Mouse (Mus musculus) gastrocnemius, adult 18-20 months (tissue): ENCODE results near the gene Tppp3. TPM values are rescaled to one million over a fixed set of nuclear protein-coding genes. Genes with fewer than 3 reads are reported as not detected.

Source experiments
- DNase-seq: peaks from one replicate; pipeline ENCODE4 v3.0.0; 2021; ENCODE audit warnings: low spot score
- long read RNA-seq, 2 experiments: library from polyadenylated mRNA; stranded (forward); transcript quantifications; one replicate each; pipeline ENCODE4 v2.0.0; 2021
- total RNA-seq, 2 experiments: library from RNA; stranded (reverse); gene quantifications; 2 replicates each; pipeline ENCODE4 v1.2.3; 2021

The Tppp3 gene
- 10 to 100 TPM; 47.9 to 56.7 TPM for total RNA-seq
- long read RNA-seq, experiment 1, transcript Tppp3-201 (4 exons, 1,127 nt): major isoform, 15 of 17 reads
- long read RNA-seq, experiment 1, partial matches to known transcripts: 0 of 17 reads
- long read RNA-seq, experiment 1, other reads (novel, unspliced or antisense): 1 of 17 reads
- long read RNA-seq, experiment 2, transcript Tppp3-201 (4 exons, 1,127 nt): major isoform, 14 of 16 reads
- long read RNA-seq, experiment 2, partial matches to known transcripts: 0 of 16 reads
- long read RNA-seq, experiment 2, other reads (novel, unspliced or antisense): 0 of 16 reads

DNA sequence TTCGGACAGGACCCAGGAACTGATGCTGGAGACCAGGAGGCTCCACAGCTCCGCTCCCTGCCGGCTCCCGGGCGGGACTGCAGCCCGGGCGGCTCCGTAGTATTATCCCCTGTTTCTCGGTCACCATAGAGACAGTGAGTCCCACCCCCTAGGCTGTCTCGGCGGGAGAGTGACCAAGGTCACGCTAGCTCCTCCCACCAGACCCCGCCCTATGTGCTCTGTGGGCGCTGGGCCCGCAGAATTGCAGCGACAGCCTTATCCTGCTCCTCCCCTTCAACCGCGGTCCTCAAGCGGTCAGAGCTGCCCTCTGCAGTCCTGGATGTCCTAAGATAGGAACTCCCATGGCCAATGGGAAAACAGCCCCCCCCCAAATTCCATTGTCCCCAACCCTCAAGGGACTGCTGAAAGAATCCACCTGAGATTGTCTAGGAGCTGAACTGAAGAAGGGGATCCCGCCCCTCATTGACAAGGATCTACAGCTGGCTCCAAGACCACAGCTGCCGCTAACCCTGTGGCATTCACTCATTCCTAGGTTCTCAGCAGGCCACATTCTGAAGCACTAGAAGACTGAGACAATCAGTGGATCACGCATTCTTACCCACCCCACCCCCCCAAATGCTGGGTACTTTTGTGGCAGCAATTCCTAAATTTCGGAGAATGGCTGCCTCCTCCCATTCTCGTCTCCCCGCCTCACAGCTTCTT is at the start of gene Tppp3:
Gene Tppp3 (minus strand): TSS at position 213 of the 702 bp plus-strand sequence.
- DNase-seq: peak; percentile 98

DNA sequence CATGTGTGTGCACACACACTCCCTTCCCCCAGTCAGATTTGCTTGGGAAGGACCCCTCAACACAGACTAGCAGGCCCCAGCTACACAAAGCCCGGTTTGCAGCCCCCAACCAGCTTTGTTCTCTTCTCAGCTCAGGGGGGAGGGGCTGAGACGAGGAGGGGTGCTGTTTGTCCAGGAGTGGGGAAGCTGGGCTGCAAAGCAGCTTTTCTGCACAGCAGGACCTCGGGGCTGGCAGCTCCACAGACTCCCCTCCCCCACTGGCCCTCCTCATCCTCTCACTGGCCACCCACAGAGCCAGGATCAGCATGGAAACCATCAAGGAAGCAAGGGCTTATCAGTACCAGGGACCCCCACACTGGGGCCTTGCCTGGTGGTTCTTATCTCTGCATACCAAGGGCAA is 49.7 kb upstream of the Tppp3 start:
- DNase-seq: no peak

GRCm38 (mm10) chr8:105520521-105520920 is 49.2 kb upstream of the Tppp3 start:
- no peak for DNase-seq

DNA sequence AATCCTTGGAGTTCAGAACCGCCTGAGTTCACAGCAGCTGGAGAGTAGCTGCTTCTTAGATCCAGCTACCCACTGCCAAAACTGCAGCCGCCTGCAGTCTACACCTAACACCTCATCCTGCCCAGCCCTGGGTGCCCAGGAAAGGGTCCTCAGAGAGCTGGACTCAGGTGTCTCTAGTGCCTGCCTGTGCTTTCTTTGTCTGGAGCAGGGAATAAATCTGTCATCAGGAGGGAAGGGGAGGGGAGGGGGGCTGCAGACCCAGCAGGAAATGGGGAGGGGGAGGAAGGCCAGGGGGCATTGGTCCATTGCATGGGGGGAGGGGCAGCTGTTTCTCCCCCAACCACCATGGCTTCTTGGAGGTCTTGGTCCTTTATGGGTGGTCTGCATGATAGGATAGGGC is 48.3 kb upstream of the Tppp3 start:
- DNase-seq: no peak

GRCm38 (mm10) chr8:105518436-105519313 is 47.3 kb upstream of the Tppp3 start, which contains the start of gene Hsd11b2:
TSS of gene Hsd11b2 (plus strand) at chr8:105518755.
- DNase-seq: peak; percentile 45

- no peak for DNase-seq
Measured at GRCm38 (mm10) chr8:105517346-105517745, 46.0 kb upstream of the Tppp3 start.

- peak; percentile 83 for DNase-seq
Measured at GRCm38 (mm10) chr8:105516018-105516645, 44.8 kb upstream of the Tppp3 start.

GRCm38 (mm10) chr8:105514656-105515055 is 43.3 kb upstream of the Tppp3 start:
- DNase-seq: peak; percentile 76

GRCm38 (mm10) chr8:105514194-105514593 is 42.9 kb upstream of the Tppp3 start:
- no peak for DNase-seq

DNA sequence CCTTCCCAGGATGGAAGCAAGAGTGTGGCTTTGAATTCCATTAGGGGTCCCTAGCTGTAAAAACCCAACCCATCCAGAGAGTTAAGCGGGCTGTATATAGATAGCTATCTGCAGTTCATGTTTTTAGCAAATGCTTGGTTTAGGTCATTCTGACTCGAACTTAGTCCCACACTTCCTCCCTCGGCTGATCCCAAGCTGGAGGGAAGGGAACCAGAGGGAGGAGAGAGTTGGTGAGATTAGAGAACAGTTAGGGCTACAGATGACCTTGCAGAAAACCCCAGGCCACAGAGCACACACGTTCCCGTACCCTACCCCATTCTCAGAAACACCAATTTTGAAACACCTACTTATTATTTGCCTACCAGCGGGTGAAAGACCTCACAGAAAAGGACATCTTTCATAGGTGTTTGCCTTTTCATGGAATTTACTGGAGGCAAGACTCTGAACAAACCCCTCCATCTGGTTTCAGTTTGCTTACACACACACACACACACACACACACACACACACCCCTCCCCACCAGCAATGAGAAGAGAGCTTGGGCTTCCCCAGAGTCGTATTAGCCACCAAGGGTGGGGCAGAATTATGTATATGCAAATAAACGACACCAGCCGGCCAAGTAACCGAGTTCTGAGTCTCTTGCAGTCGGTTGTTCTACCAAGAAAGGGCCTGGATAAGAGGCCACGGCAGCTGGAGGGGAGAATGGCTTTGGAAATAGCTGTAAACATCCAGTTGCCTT is 38.8 kb upstream of the Tppp3 start:
- no peak for DNase-seq

- DNase-seq: no peak
Measured at GRCm38 (mm10) chr8:105508758-105509157, 37.4 kb upstream of the Tppp3 start.

GRCm38 (mm10) chr8:105506977-105507376 is 35.7 kb upstream of the Tppp3 start:
- no peak for DNase-seq

DNA sequence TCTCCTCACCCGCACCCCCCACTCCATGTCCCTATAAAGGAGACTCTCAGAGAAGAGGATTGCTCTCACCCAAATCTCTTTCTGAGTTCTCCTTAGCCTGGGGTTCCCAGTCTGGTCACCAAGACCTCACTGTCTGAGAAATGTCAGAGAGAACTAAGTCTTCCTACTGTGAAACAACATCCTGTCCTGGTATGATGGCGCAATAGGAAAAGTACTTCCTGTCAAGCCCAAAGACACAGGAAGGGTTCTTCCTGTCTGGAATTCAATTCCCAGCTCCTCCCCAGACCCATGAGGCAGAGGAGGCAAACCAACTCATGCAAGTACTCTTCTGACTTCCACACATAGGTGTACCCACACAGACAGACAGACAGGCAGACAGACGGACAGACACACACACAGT is 33.3 kb upstream of the Tppp3 start:
- no peak for DNase-seq

- DNase-seq: no peak
Measured at GRCm38 (mm10) chr8:105499787-105500186, 28.5 kb upstream of the Tppp3 start.

- DNase-seq: peak; percentile 89
Measured at GRCm38 (mm10) chr8:105496439-105497180, 25.3 kb upstream of the Tppp3 start, which contains the start of gene Zdhhc1. TSS of gene Zdhhc1 (minus strand) at chr8:105496902.

DNA sequence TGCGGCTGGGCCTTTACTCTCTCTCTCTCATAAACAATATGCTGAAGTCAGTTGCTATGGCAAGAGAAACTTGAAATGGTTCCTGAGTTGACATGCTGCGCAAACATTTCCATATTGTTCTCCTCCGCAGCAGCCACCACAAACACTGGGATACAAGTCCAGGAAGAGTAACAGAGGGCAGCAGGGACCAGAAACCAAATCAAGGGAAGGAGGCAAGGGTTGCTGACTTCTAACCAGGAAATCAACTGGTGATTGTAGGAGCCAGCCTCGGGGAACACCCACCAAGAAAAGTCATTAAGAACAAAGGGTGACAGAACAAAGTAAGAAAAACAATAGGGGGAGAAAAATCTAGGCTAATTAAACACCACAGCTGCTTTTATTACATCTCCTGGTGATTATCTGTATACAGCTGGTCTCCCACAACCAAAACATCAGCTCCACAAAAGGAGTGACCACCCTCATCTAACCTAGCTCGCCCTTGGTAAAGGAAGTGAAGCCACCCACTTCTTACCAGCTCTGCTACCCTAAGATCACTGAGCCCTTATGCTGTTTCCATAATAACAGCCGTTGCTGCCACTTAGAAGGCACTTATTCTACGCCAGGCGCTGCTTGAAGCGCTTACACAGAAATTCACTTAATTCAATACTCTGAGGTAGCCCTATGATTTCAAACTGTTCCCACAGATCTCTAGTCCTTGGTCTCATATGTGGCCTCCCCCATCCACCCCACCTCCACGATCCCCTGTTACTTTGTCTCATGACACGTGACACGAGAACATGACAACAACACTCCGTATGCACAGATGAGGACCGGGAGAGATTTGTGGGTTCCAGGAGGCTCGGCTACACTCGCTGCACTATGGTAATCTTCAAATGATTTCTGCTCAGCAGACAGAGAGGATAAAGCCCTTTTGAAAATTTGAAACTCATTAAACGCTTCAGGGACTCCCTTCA is 24.3 kb upstream of the Tppp3 start:
- no peak for DNase-seq

GRCm38 (mm10) chr8:105494566-105494965 is 23.2 kb upstream of the Tppp3 start:
- no peak for DNase-seq

DNA sequence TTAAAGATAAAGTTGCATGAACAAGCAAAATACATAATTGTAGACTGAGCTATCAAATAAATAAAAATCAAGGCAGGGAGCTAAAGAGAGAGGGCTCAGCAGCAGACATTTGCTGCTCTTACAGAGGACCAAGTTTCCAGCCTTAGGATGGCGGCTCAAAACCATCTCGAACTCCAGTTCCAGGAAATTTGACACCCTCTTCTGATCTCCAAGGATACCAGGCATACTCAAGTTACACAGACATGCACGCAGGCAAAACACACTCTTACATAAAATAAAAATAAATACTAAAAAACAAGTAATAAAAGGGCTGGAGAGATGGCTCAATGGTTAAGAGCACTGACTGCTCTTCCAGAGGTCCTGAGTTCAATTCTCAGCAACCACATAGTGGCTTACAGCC is 22.2 kb upstream of the Tppp3 start:
- DNase-seq: no peak

DNA sequence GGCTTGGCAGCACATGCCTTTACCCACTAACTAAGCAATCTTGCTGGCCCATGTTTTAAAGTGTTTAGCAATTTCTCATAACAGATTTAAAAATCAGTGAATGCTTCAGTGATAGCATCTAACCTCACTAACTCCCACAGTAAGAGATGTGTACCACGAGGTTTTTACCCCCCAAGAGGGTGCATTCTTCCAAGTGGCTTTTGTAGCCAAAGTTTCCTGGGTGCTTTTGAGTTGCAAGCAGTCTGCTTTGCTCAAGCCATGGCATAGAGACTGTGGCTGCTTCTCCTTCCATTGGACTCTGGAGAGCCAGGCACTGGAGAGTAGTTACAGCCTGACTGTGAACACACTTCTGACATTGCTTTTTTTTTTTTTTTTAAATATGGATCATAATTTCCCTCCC is 18.0 kb upstream of the Tppp3 start:
- DNase-seq: no peak
